Mouse (Mus musculus) kidney, adult 2 months (tissue): ENCODE results near the gene Banf1. TPM values are rescaled to one million over a fixed set of nuclear protein-coding genes. Genes with fewer than 3 reads are reported as not detected.
"Not testable (repeated sequence)": the region's sequence is repeated elsewhere in the genome, so short reads cannot be mapped to it uniquely, and the experiment has no call there.

Experiments
- DNase-seq: peaks from one replicate; pipeline ENCODE4 v3.0.0; 2021
- H3K27ac ChIP-seq: fragments of 200-500 bp; 2 replicates; pipeline ENCODE4 v1.5.1; 2012; ENCODE audit warnings: low read depth, low read length, control low read depth, inconsistent platforms; ENCODE audit not compliant: insufficient read depth
- H3K27me3 ChIP-seq: fragments of 200-500 bp; replicated peaks from 2 replicates; pipeline ENCODE4 v1.6.1; 2012; ENCODE audit warnings: mild to moderate bottlenecking, moderate library complexity, low read length, inconsistent platforms; ENCODE audit not compliant: control insufficient read depth, insufficient read depth
- H3K36me3 ChIP-seq: fragments of 200-500 bp; 2 replicates; pipeline ENCODE4 v1.6.1; 2012; ENCODE audit warnings: mild to moderate bottlenecking, moderate library complexity, low read length, inconsistent platforms; ENCODE audit not compliant: control insufficient read depth, insufficient read depth
- H3K4me1 ChIP-seq: fragments of 200-500 bp; 2 replicates; pipeline ENCODE4 v1.6.1; 2011; ENCODE audit warnings: low read length; ENCODE audit not compliant: control insufficient read depth, insufficient read depth
- H3K4me3 ChIP-seq: fragments of 200-500 bp; 2 replicates; pipeline ENCODE4 v1.5.1; 2011; ENCODE audit warnings: mild to moderate bottlenecking, low read depth, low read length, control low read depth; ENCODE audit not compliant: insufficient read depth
- CTCF ChIP-seq: fragments of 200-500 bp; conservative IDR thresholded peaks from 2 replicates; pipeline ENCODE4 v1.5.1; 2011; ENCODE audit warnings: low read depth, mild to moderate bottlenecking, control low read depth, low read length, moderate library complexity, mixed read lengths; ENCODE audit not compliant: insufficient read depth, insufficient read length
- POLR2A ChIP-seq: fragments of 200-500 bp; IDR thresholded peaks from one replicate; pipeline ENCODE4 v1.6.1; 2011; ENCODE audit warnings: low read depth, low read length, control low read depth
- whole genome bisulfite sequencing: fragments of 180-500 bp; shearing (Covaris S2); methylation state at CpG from one replicate; pipeline ENCODE4 v1.1.7; 2018; 5-methylcytosine and 5-hydroxymethylcytosine counted together
- polyA plus RNA-seq: library from polyadenylated mRNA; depleted of rRNA; stranded (reverse); fragments of >200 nt; gene quantifications from 2 replicates; pipeline ENCODE4 v1.2.3, GENCODE M21; 2012

Gene Banf1
- polyA plus RNA-seq, 1 experiment, result 146 TPM

GRCm38 (mm10) chr19:5365751-5366150 lies 1.2 kb downstream of the Banf1 start:
- no peak overlapping the region; the same call in 1 of the 2 replicates for H3K27ac ChIP-seq
- TF ChIP-seq POLR2A (no peak), CTCF (no peak)
- H3K36me3 ChIP-seq, result peaks cover 1% of the 10 kb centered on the region; the same call in 1 of the 2 replicates
- no peaks in the 10 kb centered on the region for H3K27me3 ChIP-seq
- 14% methylated on average over 11 of the region's 11 CpGs for WGBS
- H3K4me3 ChIP-seq, result peak overlapping the region; percentile 99
- no peak for DNase-seq
- H3K4me1 ChIP-seq, result peaks cover 9% of the 10 kb centered on the region

- peaks cover 9% of the 10 kb centered on the region for H3K4me1 ChIP-seq
- TF ChIP-seq POLR2A (no peak), CTCF (no peak)
- H3K27me3 ChIP-seq, result no peaks in the 10 kb centered on the region
- no peaks in the 10 kb centered on the region for H3K36me3 ChIP-seq
- 70% methylated on average over 2 of the region's 2 CpGs for WGBS
- no peak overlapping the region for H3K27ac ChIP-seq
- no peak for DNase-seq
- H3K4me3 ChIP-seq, result no peak overlapping the region
Measured at GRCm38 (mm10) chr19:5364124-5364523, 2.8 kb downstream of the Banf1 start.

DNA sequence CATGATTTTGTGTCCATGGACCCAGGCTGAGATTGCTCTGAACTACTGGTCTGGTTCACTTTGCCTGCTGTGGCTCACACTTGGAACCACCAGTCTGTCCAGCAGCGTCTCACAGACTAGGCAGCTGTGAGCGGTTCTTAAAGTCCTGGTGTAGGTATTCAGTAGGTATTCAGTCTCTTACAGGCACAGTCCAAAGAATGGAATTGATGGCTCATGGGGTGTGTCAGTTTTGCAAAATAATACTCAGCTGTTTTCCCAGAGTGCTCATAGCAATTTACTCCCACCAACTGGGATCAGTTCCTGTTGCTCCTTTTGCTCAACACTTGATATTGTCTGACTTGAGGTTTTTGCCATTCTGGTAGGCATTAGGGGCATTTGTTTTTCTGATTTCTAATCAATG lies 4.8 kb downstream of the Banf1 start:
- Histone ChIP-seq H3K4me1 (no peaks in the 10 kb centered on the region), H3K4me3 (no peak overlapping the region), H3K27ac (no peak overlapping the region), H3K27me3 (no peaks in the 10 kb centered on the region), H3K36me3 (no peaks in the 10 kb centered on the region)
- TF ChIP-seq POLR2A (no peak), CTCF (no peak)
- 83% methylated on average over 2 of the region's 2 CpGs for WGBS
- no peak for DNase-seq

GRCm38 (mm10) chr19:5356080-5356479 lies 10.9 kb downstream of the Banf1 start:
- WGBS, result no CpG with 5 or more reads among the region's 1 CpGs
- TF ChIP-seq CTCF (no peak), POLR2A (no peak)
- Histone ChIP-seq H3K27me3 (no peaks in the 10 kb centered on the region), H3K27ac (no peak overlapping the region), H3K4me1 (no peaks in the 10 kb centered on the region), H3K4me3 (no peak overlapping the region), H3K36me3 (no peaks in the 10 kb centered on the region)
- DNase-seq, result peak; percentile 17

GRCm38 (mm10) chr19:5353609-5354008 lies 13.4 kb downstream of the Banf1 start:
- TF ChIP-seq CTCF (no peak), POLR2A (no peak)
- 77% methylated on average over 2 of the region's 2 CpGs for WGBS
- H3K27ac ChIP-seq, result no peak overlapping the region
- H3K27me3 ChIP-seq, result no peaks in the 10 kb centered on the region
- no peak for DNase-seq
- no peaks in the 10 kb centered on the region for H3K36me3 ChIP-seq
- no peak overlapping the region for H3K4me3 ChIP-seq
- no peaks in the 10 kb centered on the region for H3K4me1 ChIP-seq

GRCm38 (mm10) chr19:5349502-5349873 lies 17.5 kb downstream of the Banf1 start, which contains the start of gene Cst6:
Cst6 (minus strand) TSS chr19:5349574.
- not testable (repeated sequence) for DNase-seq, H3K4me1 ChIP-seq, H3K36me3 ChIP-seq, H3K27ac ChIP-seq, H3K27me3 ChIP-seq
- 71% methylated on average over 6 of the region's 6 CpGs for WGBS
- peak within 1 kb of the TSS; percentile 21; the same call in 1 of the 2 replicates for H3K4me3 ChIP-seq

- H3K4me1 ChIP-seq, result no peaks in the 10 kb centered on the region
- peak; percentile 23 for DNase-seq
- H3K36me3 ChIP-seq, result no peaks in the 10 kb centered on the region
- H3K27ac ChIP-seq, result no peak overlapping the region
- peak; percentile 46 for TF ChIP-seq CTCF
- no peak for TF ChIP-seq POLR2A
- WGBS, result 5% methylated on average over 34 of the region's 34 CpGs
- no peaks in the 10 kb centered on the region for H3K27me3 ChIP-seq
- H3K4me3 ChIP-seq, result peak overlapping the region; percentile 21; the same call in 1 of the 2 replicates
Measured at GRCm38 (mm10) chr19:5348526-5349501, 18.2 kb downstream of the Banf1 start.
